Mouse (Mus musculus) stomach, embryonic 15.5 days (tissue): ENCODE results near the gene Arhgdib. TPM values are rescaled to one million over a fixed set of nuclear protein-coding genes. Genes with fewer than 3 reads are reported as not detected.
A peak's percentile ranks its signal among the peaks of the same experiment; 100 is the strongest.

Experiments used
- ATAC-seq: fragments of 200-750 bp; cut with Nextera tagmentation; 2 replicates; pipeline ENCODE4 v1.8.0; 2017; ENCODE audit warnings: low read depth, moderate number of reproducible peaks, moderate TSS enrichment; ENCODE audit not compliant: insufficient read depth, low FRiP score
- H3K27ac ChIP-seq: fragments of 300-500 bp; sonication (generic); 2 replicates; pipeline ENCODE4 v1.5.1; 2015; ENCODE audit warnings: mild to moderate bottlenecking, inconsistent platforms
- H3K27me3 ChIP-seq: fragments of 300-500 bp; sonication (generic); replicated peaks from 2 replicates; pipeline ENCODE4 v1.6.1; 2015; ENCODE audit warnings: inconsistent platforms
- H3K36me3 ChIP-seq: fragments of 300-500 bp; sonication (generic); 2 replicates; pipeline ENCODE4 v1.6.1; 2015; ENCODE audit warnings: inconsistent platforms
- H3K4me1 ChIP-seq: fragments of 300-500 bp; sonication (generic); 2 replicates; pipeline ENCODE4 v1.6.1; 2015; ENCODE audit warnings: inconsistent platforms
- H3K4me2 ChIP-seq: fragments of 300-500 bp; sonication (generic); 2 replicates; pipeline ENCODE4 v1.6.1; 2015; ENCODE audit warnings: mild to moderate bottlenecking, inconsistent platforms
- H3K4me3 ChIP-seq: fragments of 300-500 bp; sonication (generic); replicated peaks from 2 replicates; pipeline ENCODE4 v1.5.1; 2015; ENCODE audit warnings: inconsistent platforms
- H3K9ac ChIP-seq: fragments of 300-500 bp; sonication (generic); 2 replicates; pipeline ENCODE4 v1.6.1; 2015; ENCODE audit warnings: inconsistent platforms
- H3K9me3 ChIP-seq: fragments of 300-500 bp; sonication (generic); 2 replicates; pipeline ENCODE4 v1.6.1; 2016; ENCODE audit warnings: inconsistent platforms
- WGBS: fragments of 180-500 bp; shearing (Covaris S2); methylation state at CpG from one replicate; pipeline ENCODE4 v1.1.7; 2015; 5-methylcytosine and 5-hydroxymethylcytosine counted together
- polyA plus RNA-seq: library from polyadenylated mRNA; unstranded; fragments of >200 nt; fragmentation: Nextera tagmentation; extraction: Ambion mirVana; gene quantifications from 2 replicates; pipeline ENCODE4 v1.2.1, GENCODE M21; 2015

Gene Arhgdib
- polyA plus RNA-seq, 1 experiment from 2014 or later, result 70.2 TPM

GRCm38 (mm10) chr6:136874599-136874998, 67.1 kb downstream of the Arhgdib start:
- Histone ChIP-seq H3K9me3 (no peaks in the 10 kb centered on the region), H3K4me2 (peak overlapping the region; percentile 33), H3K27ac (no peak overlapping the region), H3K4me3 (peak overlapping the region; percentile 18), H3K9ac (no peak overlapping the region), H3K27me3 (no peaks in the 10 kb centered on the region), H3K36me3 (no peaks in the 10 kb centered on the region), H3K4me1 (no peaks in the 10 kb centered on the region)
- no peak for ATAC-seq
- 30% methylated on average over 8 of the region's 8 CpGs for WGBS

Other genes with a start within 250 kb of the Arhgdib start
- gene Gucy2c, start 160.1 kb downstream of the Arhgdib start, polyA plus RNA-seq, result 13.3 and 16.7 TPM in 2 replicates
- gene Hist4h4, start 137.5 kb downstream of the Arhgdib start, polyA plus RNA-seq, result 0.49 and 0.72 TPM in 2 replicates
- gene H2afj, start 133.7 kb downstream of the Arhgdib start, polyA plus RNA-seq, result 166 and 190 TPM in 2 replicates
- gene BC049715, start 114.3 kb downstream of the Arhgdib start, polyA plus RNA-seq, result 1.2 and 1.5 TPM in 2 replicates
- gene Wbp11, start 113.7 kb downstream of the Arhgdib start, polyA plus RNA-seq, result 83.7 and 93.7 TPM in 2 replicates
- 1.0 and 1.9 TPM in 2 replicates for gene Smco3, start 106.4 kb downstream of the Arhgdib start, polyA plus RNA-seq
- gene Art4, start 84.2 kb downstream of the Arhgdib start, polyA plus RNA-seq, result 5.5 and 7.7 TPM in 2 replicates
- gene Mgp, start 66.1 kb downstream of the Arhgdib start, polyA plus RNA-seq, result 150 and 225 TPM in 2 replicates
- 40.1 and 57.2 TPM in 2 replicates for gene Erp27, start 19.7 kb downstream of the Arhgdib start, polyA plus RNA-seq
- not detected in 2 replicates for gene Pde6h, start 18.1 kb downstream of the Arhgdib start, polyA plus RNA-seq
- 25.3 and 26.3 TPM in 2 replicates for gene Rerg, start 228.6 kb upstream of the Arhgdib start, polyA plus RNA-seq